Mouse (Mus musculus) right cerebral cortex, postnatal 25 days (tissue): Measurements from ENCODE around the gene Slc6a18.

Experiments
- DNase-seq: peaks from one replicate; pipeline ENCODE4 v3.0.0; 2022

The Slc6a18 gene

GRCm38 (mm10) chr13:73684412-73684811, 6.6 kb upstream of the Slc6a18 start:
- DNase-seq: no peak

- peak; percentile 22 for DNase-seq
These were observed 5.9 kb upstream of the Slc6a18 start for GRCm38 (mm10) chr13:73683682-73684081.

GRCm38 (mm10) chr13:73682226-73682625, 4.4 kb upstream of the Slc6a18 start:
- no peak for DNase-seq

- no peak for DNase-seq
These were observed 2.6 kb upstream of the Slc6a18 start for GRCm38 (mm10) chr13:73680394-73680793.

GRCm38 (mm10) chr13:73679311-73679710, 1.5 kb upstream of the Slc6a18 start:
- DNase-seq: no peak

- DNase-seq: no peak
These were observed 2.7 kb downstream of the Slc6a18 start for GRCm38 (mm10) chr13:73675161-73675560.

GRCm38 (mm10) chr13:73660163-73660695, 17.6 kb downstream of the Slc6a18 start:
- DNase-seq: no peak

- DNase-seq: no peak
These were observed 18.9 kb downstream of the Slc6a18 start for GRCm38 (mm10) chr13:73658953-73659352.

GRCm38 (mm10) chr13:73654976-73655375, 22.8 kb downstream of the Slc6a18 start:
- no peak for DNase-seq

- DNase-seq: no peak
These were observed 24.6 kb downstream of the Slc6a18 start for GRCm38 (mm10) chr13:73653266-73653665.

- DNase-seq: peak; percentile 62
These were observed 31.3 kb downstream of the Slc6a18 start for GRCm38 (mm10) chr13:73646397-73647087.

GRCm38 (mm10) chr13:73641296-73641695, 36.5 kb downstream of the Slc6a18 start:
- DNase-seq: no peak

GRCm38 (mm10) chr13:73637826-73638225, 40.0 kb downstream of the Slc6a18 start:
- DNase-seq: no peak

GRCm38 (mm10) chr13:73631837-73632236, 46.0 kb downstream of the Slc6a18 start:
- DNase-seq: no peak

GRCm38 (mm10) chr13:73628586-73629113, 49.2 kb downstream of the Slc6a18 start:
- DNase-seq: no peak

- peak; percentile 28 for DNase-seq
These were observed 50.9 kb downstream of the Slc6a18 start, which contains the start of gene Tert for GRCm38 (mm10) chr13:73626745-73627549. Gene Tert (plus strand): TSS chr13:73626911.

- no peak for DNase-seq
These were observed 51.4 kb downstream of the Slc6a18 start for GRCm38 (mm10) chr13:73626410-73626744.

- DNase-seq: no peak
These were observed 57.2 kb downstream of the Slc6a18 start for GRCm38 (mm10) chr13:73620637-73621036.

- DNase-seq: no peak
These were observed 59.4 kb downstream of the Slc6a18 start for GRCm38 (mm10) chr13:73618406-73618805.
